Mouse (Mus musculus): Measurements from ENCODE around the gene Ndufaf5. TPM values are rescaled to one million over a fixed set of nuclear protein-coding genes. Genes with fewer than 3 reads are reported as not detected.
"Not testable (repeated sequence)": the region's sequence is repeated elsewhere in the genome, so short reads cannot be mapped to it uniquely, and the experiment has no call there.

Ndufaf5 gene
- 21.4 and 22.9 TPM in 2 replicates for polyA plus RNA-seq (2015; fragmentation: Nextera tagmentation; extraction: Ambion mirVana)

DNA sequence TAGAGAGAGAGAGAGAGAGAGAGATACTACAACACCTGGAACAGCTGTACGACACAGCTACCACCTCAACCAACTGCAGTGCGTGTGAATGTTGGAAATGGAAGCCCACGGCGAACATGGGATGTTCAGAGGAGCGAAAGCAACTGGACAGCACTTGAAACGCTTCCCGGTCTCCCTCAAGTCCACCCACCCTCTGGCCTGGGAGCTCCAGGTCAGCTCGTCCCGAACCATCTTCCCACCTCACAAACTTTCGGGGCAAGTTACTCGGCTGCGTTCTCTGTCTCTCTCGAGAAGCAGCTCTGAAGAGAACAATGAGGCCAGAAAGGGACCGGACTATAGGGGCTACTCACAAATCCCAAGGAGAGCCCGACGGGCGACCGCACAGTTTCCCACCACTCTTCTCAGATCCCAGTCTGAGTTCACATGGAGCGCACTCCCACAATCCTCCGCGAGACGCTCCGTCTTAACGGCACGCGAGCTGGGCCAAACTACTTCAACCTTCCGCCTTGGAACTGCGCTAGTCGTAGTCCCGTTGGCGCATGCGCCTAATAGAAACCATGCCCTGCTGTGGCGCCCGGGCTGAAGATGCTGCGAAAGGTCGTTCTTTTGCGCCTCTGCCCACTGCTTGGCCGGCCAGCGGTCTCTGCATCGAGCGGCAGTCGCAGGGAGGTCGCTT is at the start of gene Ndufaf5, which contains the start of gene Esf1:
TSS of gene Ndufaf5 (plus strand) at position 523 of the 676 bp plus-strand sequence.
TSS of gene Esf1 (minus strand) at position 438 of the 676 bp plus-strand sequence.
- H3K36me3 ChIP-seq = peaks cover 15% of the 10 kb centered on the region
- ATAC-seq (ENCODE audit: borderline replicate concordance, extremely low read depth, low FRiP score, low TSS enrichment) = peak; percentile 99
- WGBS = under 1% methylated on average over 43 of the region's 43 CpGs
- peak within 1 kb of the TSS; percentile 47 for H3K27ac ChIP-seq
- peak within 1 kb of the TSS; percentile 76 for H3K4me2 ChIP-seq
- H3K9ac ChIP-seq = peak within 1 kb of the TSS; percentile 88
- no peaks in the 10 kb centered on the region for H3K9me3 ChIP-seq
- H3K4me1 ChIP-seq = peaks cover 12% of the 10 kb centered on the region
- no peaks in the 10 kb centered on the region for H3K27me3 ChIP-seq
- H3K4me3 ChIP-seq = peak within 1 kb of the TSS; percentile 91

DNA sequence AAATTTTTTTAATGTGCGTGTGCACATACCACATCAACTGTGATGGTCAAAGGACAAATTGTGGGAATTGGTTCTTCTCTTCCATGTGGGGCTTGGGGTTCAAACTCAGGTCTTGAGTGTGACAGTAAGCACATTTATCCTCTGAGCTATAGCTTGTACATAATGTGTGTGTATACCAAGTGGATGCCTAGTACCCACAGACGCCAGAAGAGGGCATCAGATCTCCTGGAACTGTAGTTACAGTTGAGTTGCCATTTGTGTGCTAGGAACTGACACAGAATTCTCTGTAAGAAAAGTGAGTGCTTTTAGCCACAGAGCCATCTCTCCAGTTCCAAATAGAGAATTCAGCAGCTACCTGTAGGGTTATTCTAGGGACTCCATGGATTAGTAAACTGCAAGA is 44.9 kb upstream of the Ndufaf5 start:
- H3K27me3 ChIP-seq = no peaks in the 10 kb centered on the region
- no peaks in the 10 kb centered on the region for H3K4me1 ChIP-seq
- H3K36me3 ChIP-seq = peaks cover 60% of the 10 kb centered on the region
- H3K27ac ChIP-seq = no peak overlapping the region
- H3K9me3 ChIP-seq = no peaks in the 10 kb centered on the region
- no peak for ATAC-seq (ENCODE audit: borderline replicate concordance, extremely low read depth, low FRiP score, low TSS enrichment)
- no peak overlapping the region for H3K4me2 ChIP-seq
- H3K9ac ChIP-seq = no peak overlapping the region
- WGBS = 88% methylated on average over 2 of the region's 2 CpGs
- no peak overlapping the region for H3K4me3 ChIP-seq

DNA sequence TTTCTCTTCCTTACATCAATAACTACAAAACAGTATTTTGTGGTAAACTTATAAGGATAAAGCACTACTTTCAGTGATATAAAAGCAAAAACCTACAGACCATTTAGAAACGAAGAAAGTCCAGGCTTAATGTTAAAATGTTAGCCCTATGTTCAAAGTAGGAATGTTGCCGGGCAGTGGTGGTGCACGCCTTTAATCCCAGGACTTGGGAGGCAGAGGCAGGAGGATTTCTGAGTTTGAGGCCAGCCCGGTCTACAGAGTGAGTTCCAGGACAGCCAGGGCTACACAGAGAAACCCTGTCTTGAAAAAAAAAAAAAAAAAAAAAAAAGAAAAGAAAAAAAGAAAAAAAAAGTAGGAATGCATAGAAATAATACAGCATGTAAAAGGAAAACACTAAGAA is 18.7 kb upstream of the Ndufaf5 start, which contains the start of gene Gm17374:
TSS of gene Gm17374 (plus strand) at position 301 of the 400 bp plus-strand sequence.
- H3K9me3 ChIP-seq; H3K4me2 ChIP-seq; H3K27me3 ChIP-seq; H3K27ac ChIP-seq; H3K4me3 ChIP-seq; ATAC-seq (ENCODE audit: borderline replicate concordance, extremely low read depth, low FRiP score, low TSS enrichment); H3K9ac ChIP-seq; H3K4me1 ChIP-seq: not testable (repeated sequence)
- 90% methylated on average over 4 of the region's 4 CpGs for WGBS
- peaks cover 36% of the 10 kb centered on the region for H3K36me3 ChIP-seq

DNA sequence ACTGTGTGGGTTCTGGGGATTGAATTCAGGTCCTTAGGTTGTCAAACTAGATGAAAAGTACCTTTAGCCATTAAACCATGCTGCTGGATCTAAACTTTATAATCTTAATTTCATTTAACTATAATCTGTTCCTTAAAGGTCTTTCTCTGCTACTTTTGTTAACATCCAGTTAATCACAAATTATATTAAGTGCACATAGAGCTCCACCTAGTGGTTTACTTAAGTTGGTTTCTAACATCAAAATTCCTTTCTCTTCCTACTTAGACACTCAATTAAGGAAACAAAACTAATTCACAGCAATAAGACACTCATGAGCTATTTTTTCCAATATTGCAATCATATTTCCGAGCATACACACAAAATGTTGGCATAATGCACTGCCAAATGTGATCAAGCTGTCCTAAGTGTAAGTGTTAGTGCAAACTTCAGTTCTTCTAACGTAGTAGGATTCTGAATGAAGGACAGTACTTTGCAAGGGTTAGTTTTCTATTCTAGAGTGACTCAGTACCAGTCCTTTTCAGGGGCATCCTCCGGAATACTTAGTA is 11.2 kb upstream of the Ndufaf5 start:
- no peak overlapping the region for H3K9ac ChIP-seq
- 73% methylated on average over 3 of the region's 3 CpGs for WGBS
- H3K27ac ChIP-seq = no peak overlapping the region
- no peak overlapping the region for H3K4me3 ChIP-seq
- no peaks in the 10 kb centered on the region for H3K27me3 ChIP-seq
- no peaks in the 10 kb centered on the region for H3K4me1 ChIP-seq
- ATAC-seq (ENCODE audit: borderline replicate concordance, extremely low read depth, low FRiP score, low TSS enrichment) = no peak
- no peak overlapping the region for H3K4me2 ChIP-seq
- H3K36me3 ChIP-seq = peaks cover 46% of the 10 kb centered on the region
- H3K9me3 ChIP-seq = no peaks in the 10 kb centered on the region

DNA sequence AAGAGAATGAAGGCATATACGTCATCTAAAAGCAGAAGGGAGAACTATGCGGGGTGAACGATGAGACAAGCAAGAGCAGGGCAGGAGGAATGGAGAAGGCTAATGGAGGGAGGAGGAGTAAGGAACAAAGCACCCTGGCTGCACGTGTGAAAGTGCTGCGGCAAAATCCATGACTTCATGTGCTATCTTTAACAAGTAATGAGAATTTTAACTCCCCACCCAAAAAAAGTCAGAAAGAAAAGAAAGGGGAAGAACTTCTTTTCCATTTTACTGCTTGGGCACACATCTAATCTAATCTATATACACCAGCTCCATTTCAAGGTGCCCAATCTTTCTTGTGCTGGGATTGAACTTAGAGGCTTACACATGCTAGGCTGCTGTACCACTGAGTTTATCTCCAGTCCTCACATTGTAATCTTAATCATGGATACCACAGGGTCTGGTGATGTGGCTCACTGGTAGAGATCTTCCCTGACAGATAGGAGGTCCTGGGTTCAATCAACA is 7.0 kb upstream of the Ndufaf5 start:
- no peak overlapping the region for H3K9ac ChIP-seq
- no peak overlapping the region for H3K27ac ChIP-seq
- H3K9me3 ChIP-seq = no peaks in the 10 kb centered on the region
- 94% methylated on average over 5 of the region's 5 CpGs for WGBS
- peaks cover 36% of the 10 kb centered on the region for H3K36me3 ChIP-seq
- no peaks in the 10 kb centered on the region for H3K27me3 ChIP-seq
- no peak overlapping the region for H3K4me2 ChIP-seq
- H3K4me3 ChIP-seq = no peak overlapping the region
- no peak for ATAC-seq (ENCODE audit: borderline replicate concordance, extremely low read depth, low FRiP score, low TSS enrichment)
- no peaks in the 10 kb centered on the region for H3K4me1 ChIP-seq

DNA sequence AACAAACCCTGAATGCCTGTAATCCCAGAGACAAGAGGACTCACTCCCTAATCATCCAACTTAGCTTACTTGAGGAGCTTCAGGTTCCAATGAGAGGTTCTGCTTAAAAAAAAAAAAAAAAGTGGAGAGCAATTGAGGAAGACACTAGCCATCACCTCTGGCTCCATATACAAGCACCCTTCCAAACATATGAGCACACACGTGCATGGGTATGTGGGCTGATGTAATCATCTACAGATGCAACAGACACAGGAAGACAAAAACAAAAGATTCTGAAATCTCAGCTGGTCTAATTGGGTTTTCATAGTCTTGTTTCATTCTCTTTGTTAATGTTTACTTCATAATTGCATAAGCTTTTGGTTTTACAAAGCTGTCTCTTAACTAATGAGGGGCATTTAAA is 1.4 kb upstream of the Ndufaf5 start:
- H3K27me3 ChIP-seq = no peaks in the 10 kb centered on the region
- H3K36me3 ChIP-seq = peaks cover 23% of the 10 kb centered on the region
- H3K4me3 ChIP-seq = no peak overlapping the region
- peaks cover 12% of the 10 kb centered on the region for H3K4me1 ChIP-seq
- no peak for ATAC-seq (ENCODE audit: borderline replicate concordance, extremely low read depth, low FRiP score, low TSS enrichment)
- H3K9ac ChIP-seq = no peak overlapping the region
- no peak overlapping the region for H3K27ac ChIP-seq
- peak overlapping the region; percentile 76; the same call in 1 of the 2 replicates for H3K4me2 ChIP-seq
- H3K9me3 ChIP-seq = no peaks in the 10 kb centered on the region
- 66% methylated on average over 1 of the region's 1 CpGs for WGBS

DNA sequence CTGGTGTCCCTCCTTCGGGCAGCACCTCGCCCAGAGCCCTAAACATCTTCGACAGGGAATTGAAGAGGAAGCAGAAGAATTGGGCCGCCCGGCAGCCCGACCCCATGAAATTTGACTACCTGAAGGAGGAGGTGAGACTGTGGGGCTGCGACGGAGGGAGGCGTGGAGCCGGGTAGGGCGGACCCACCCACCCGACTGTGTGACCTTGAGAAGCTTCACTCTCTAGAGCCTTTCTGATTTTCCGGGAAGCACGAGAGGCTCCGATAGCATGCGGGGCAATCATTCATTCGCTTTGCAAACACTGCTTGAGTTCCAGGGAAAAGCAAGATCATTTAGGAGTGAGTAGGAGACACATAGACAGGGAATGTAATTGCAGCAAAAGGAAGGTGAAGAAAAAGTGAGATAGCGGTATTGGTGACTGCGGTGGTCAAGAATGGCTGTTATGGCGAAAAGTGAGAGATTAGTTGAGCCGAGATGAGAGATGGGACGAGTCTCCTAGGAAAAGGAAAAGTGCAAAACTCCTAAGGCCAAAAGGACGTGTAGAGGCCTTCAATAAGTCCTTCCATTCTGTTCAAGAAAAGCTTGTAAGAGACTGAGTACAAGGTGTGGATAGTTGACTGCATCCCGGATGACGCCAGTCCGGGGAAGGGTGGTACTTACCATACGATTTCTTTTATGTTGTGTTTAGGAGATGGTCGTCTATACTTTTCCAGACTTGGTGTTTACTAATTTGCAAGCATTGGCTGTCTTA is 529 bp downstream of the Ndufaf5 start:
- peak overlapping the region; percentile 91 for H3K4me3 ChIP-seq
- H3K27me3 ChIP-seq = no peaks in the 10 kb centered on the region
- H3K9me3 ChIP-seq = no peaks in the 10 kb centered on the region
- H3K36me3 ChIP-seq = peaks cover 13% of the 10 kb centered on the region
- H3K27ac ChIP-seq = peak overlapping the region; percentile 47
- H3K9ac ChIP-seq = peak overlapping the region; percentile 88
- peak; percentile 89 for ATAC-seq (ENCODE audit: borderline replicate concordance, extremely low read depth, low FRiP score, low TSS enrichment)
- H3K4me1 ChIP-seq = peaks cover 12% of the 10 kb centered on the region
- peak overlapping the region; percentile 76 for H3K4me2 ChIP-seq
- WGBS = 4% methylated on average over 28 of the region's 28 CpGs

DNA sequence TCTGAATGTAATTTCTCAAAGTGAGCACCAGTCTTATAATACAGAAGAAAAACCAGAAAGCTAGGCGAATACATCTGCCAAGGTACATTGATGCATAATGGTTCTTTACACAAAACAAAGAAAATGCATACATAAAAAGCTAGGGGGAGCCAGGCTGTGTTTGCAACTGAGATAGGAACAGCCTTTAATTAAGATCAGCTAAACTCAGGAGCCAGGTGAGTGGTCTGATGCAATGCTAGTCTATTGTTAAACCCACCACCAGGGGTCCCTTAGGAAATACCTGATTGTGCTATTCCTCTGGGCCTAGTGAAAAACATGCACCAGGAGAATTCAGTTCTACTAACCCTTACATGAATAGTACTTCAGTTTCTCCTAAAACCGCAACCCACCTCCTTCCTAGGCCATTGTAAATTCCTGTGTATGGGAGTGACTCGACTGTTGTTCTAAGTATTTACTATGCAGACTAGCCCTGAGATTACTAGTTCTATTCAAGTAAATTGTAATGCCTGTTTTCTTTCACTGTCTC is 15.3 kb downstream of the Ndufaf5 start:
- H3K27ac ChIP-seq; H3K4me2 ChIP-seq; H3K4me3 ChIP-seq; H3K4me1 ChIP-seq; H3K9ac ChIP-seq; ATAC-seq (ENCODE audit: borderline replicate concordance, extremely low read depth, low FRiP score, low TSS enrichment); H3K9me3 ChIP-seq; H3K27me3 ChIP-seq: not testable (repeated sequence)
- H3K36me3 ChIP-seq = peaks cover 15% of the 10 kb centered on the region
- WGBS = 99% methylated on average over 3 of the region's 3 CpGs

- Histone ChIP-seq H3K4me3 (no peak overlapping the region), H3K9me3 (no peaks in the 10 kb centered on the region), H3K4me2 (no peak overlapping the region), H3K27ac (no peak overlapping the region), H3K9ac (no peak overlapping the region), H3K36me3 (peaks cover 11% of the 10 kb centered on the region), H3K4me1 (no peaks in the 10 kb centered on the region), H3K27me3 (no peaks in the 10 kb centered on the region)
- no peak for ATAC-seq (ENCODE audit: borderline replicate concordance, extremely low read depth, low FRiP score, low TSS enrichment)
- WGBS = 66% methylated on average over 2 of the region's 2 CpGs
Measured at GRCm38 (mm10) chr2:140200713-140201112, 30.3 kb downstream of the Ndufaf5 start.

DNA sequence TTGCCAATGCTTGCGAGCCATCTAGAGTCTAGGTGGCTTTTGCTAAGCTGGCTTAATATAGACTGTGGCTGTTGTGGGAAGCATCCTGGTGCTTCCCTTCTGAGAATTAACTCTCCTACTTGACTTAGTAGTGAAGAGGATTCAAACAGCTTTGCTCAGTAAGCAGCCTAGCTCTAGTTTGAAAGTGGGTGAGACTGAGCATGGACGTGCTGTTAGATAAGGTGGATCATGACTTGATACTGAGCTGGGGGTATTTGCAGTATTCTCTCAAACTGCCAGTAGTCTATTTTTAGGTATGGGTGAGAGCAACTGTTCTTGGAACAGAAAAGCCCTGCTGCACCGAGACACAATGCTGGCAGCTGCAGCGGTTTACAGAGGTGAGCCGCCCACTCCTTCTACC is 32.1 kb downstream of the Ndufaf5 start:
- H3K27me3 ChIP-seq = no peaks in the 10 kb centered on the region
- peaks cover 11% of the 10 kb centered on the region for H3K36me3 ChIP-seq
- no peak overlapping the region for H3K4me2 ChIP-seq
- no peaks in the 10 kb centered on the region for H3K9me3 ChIP-seq
- H3K9ac ChIP-seq = no peak overlapping the region
- WGBS = 88% methylated on average over 5 of the region's 5 CpGs
- no peak overlapping the region for H3K27ac ChIP-seq
- no peak for ATAC-seq (ENCODE audit: borderline replicate concordance, extremely low read depth, low FRiP score, low TSS enrichment)
- H3K4me1 ChIP-seq = no peaks in the 10 kb centered on the region
- no peak overlapping the region for H3K4me3 ChIP-seq

DNA sequence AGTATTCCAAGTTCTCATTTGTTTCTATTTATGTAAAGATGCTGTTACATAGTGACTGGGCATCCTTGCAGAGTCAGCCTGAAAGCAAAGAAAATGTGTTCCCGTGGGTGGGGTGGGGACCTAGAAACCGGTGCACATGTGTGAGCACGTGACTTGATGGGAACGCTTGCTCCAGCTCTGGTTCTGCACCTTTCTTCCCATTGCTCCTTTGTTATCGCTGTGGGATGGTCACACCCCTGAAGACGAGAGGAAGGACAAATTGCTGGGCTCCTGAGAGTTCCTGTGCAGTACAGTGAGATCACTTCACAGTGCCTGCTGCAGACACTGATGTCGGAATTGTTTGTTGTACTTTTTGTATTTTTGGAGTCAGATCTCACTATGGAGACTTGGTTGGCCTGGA is 33.3 kb downstream of the Ndufaf5 start:
- H3K9ac ChIP-seq = no peak overlapping the region
- no peak overlapping the region for H3K4me2 ChIP-seq
- H3K27ac ChIP-seq = no peak overlapping the region
- WGBS = 89% methylated on average over 7 of the region's 7 CpGs
- H3K27me3 ChIP-seq = no peaks in the 10 kb centered on the region
- peaks cover 11% of the 10 kb centered on the region for H3K36me3 ChIP-seq
- no peak overlapping the region for H3K4me3 ChIP-seq
- ATAC-seq (ENCODE audit: borderline replicate concordance, extremely low read depth, low FRiP score, low TSS enrichment) = no peak
- no peaks in the 10 kb centered on the region for H3K9me3 ChIP-seq
- no peaks in the 10 kb centered on the region for H3K4me1 ChIP-seq
